Mouse (Mus musculus) B cell, adult 2 months (primary cell): Measurements from ENCODE around the gene Slc5a6.

ENCODE experiments used
- DNase-seq, 2 experiments: peaks; one replicate each; pipeline ENCODE4 v3.0.0; 2022

Slc5a6 gene

GRCm38 (mm10) chr5:31048763-31049641, at the start of gene Slc5a6:
TSS of gene Slc5a6 (minus strand) at chr5:31048924.
- DNase-seq: peak; percentile 65 to 70

- no peak for DNase-seq
These were observed 47.2 kb upstream of the Slc5a6 start for GRCm38 (mm10) chr5:31095711-31096480.

- peak; percentile 90 to 92 for DNase-seq
These were observed 46.3 kb upstream of the Slc5a6 start for GRCm38 (mm10) chr5:31094799-31095691.

GRCm38 (mm10) chr5:31094100-31094798, 45.5 kb upstream of the Slc5a6 start:
- peak; percentile 33 to 42 for DNase-seq

GRCm38 (mm10) chr5:31093151-31094041, 44.7 kb upstream of the Slc5a6 start:
- peak; percentile 48 to 58 for DNase-seq

- peak in 1 of 2 experiments; percentile 37 for DNase-seq
These were observed 43.7 kb upstream of the Slc5a6 start for GRCm38 (mm10) chr5:31092231-31092975.

- DNase-seq: no peak
These were observed 38.4 kb upstream of the Slc5a6 start for GRCm38 (mm10) chr5:31087131-31087530.

GRCm38 (mm10) chr5:31086606-31087005, 37.9 kb upstream of the Slc5a6 start:
- DNase-seq: no peak

- peak; percentile 48 to 58 for DNase-seq
These were observed 35.2 kb upstream of the Slc5a6 start for GRCm38 (mm10) chr5:31083949-31084348.

GRCm38 (mm10) chr5:31082935-31083625, 34.4 kb upstream of the Slc5a6 start:
- peak; percentile 30 to 37 for DNase-seq

GRCm38 (mm10) chr5:31082355-31082754, 33.6 kb upstream of the Slc5a6 start:
- peak; percentile 82 to 85 for DNase-seq

GRCm38 (mm10) chr5:31081386-31081785, 32.7 kb upstream of the Slc5a6 start:
- peak; percentile 61 to 67 for DNase-seq

- no peak for DNase-seq
These were observed 32.1 kb upstream of the Slc5a6 start for GRCm38 (mm10) chr5:31080795-31081164.

- DNase-seq: no peak
These were observed 31.5 kb upstream of the Slc5a6 start for GRCm38 (mm10) chr5:31080059-31080794.

GRCm38 (mm10) chr5:31076346-31076745, 27.6 kb upstream of the Slc5a6 start:
- no peak for DNase-seq

- no peak for DNase-seq
These were observed 24.5 kb upstream of the Slc5a6 start for GRCm38 (mm10) chr5:31073176-31073575.

GRCm38 (mm10) chr5:31071821-31072220, 23.1 kb upstream of the Slc5a6 start:
- no peak for DNase-seq

- DNase-seq: no peak
These were observed 22.3 kb upstream of the Slc5a6 start for GRCm38 (mm10) chr5:31071059-31071458.

GRCm38 (mm10) chr5:31069810-31070209, 21.1 kb upstream of the Slc5a6 start:
- DNase-seq: no peak
